Mouse (Mus musculus): ENCODE measurements around the gene Ndufa4l2. TPM values are rescaled to one million over a fixed set of nuclear protein-coding genes. Genes with fewer than 3 reads are reported as not detected.

The Ndufa4l2 gene
- total RNA-seq, 4 experiments from 2014 or later, result 17.2 to 26.5 (median 21.6) TPM

Other genes with a start within 250 kb of the Ndufa4l2 start
- 100 to 1,000 TPM; 143 to 151 (median 146) TPM for gene Dctn2, start 248.6 kb upstream of the Ndufa4l2 start, total RNA-seq (2022)
- gene Mbd6, start 225.9 kb upstream of the Ndufa4l2 start, total RNA-seq (2022), result 10 to 100 TPM; 17.6 to 25.5 (median 19.5) TPM
- 10 to 100 TPM; 42.1 to 48.8 (median 45.4) TPM for gene Mars, start 203.2 kb upstream of the Ndufa4l2 start, total RNA-seq (2022)
- 1 to 10 TPM; 1.5 to 3.2 (median 3.0) TPM for gene Arhgap9, start 193.0 kb upstream of the Ndufa4l2 start, total RNA-seq (2022)
- 1 to 10 TPM; 1.1 to 1.7 (median 1.3) TPM for gene Gli1, start 173.0 kb upstream of the Ndufa4l2 start, total RNA-seq (2022)
- not detected for gene Inhbe, start 160.6 kb upstream of the Ndufa4l2 start, total RNA-seq (2022)
- gene Inhbc, start 144.5 kb upstream of the Ndufa4l2 start, total RNA-seq (2022), result not detected
- gene R3hdm2, start 134.6 kb upstream of the Ndufa4l2 start, total RNA-seq (2022), result 100 to 1,000 TPM; 150 to 177 (median 168) TPM
- 1 to 10 TPM in 1 of 4 experiments, under 1 TPM in 2, not detected in 1; 0.66 to 1.5 (median 0.76) TPM for gene Stac3, start 13.3 kb upstream of the Ndufa4l2 start, total RNA-seq (2022)
- 10 to 100 TPM; 41.6 to 48.4 (median 44.5) TPM for gene Shmt2, start 7.5 kb downstream of the Ndufa4l2 start, total RNA-seq (2022)
- under 1 TPM; 0.22 to 0.66 (median 0.50) TPM for gene Nxph4, start 19.6 kb downstream of the Ndufa4l2 start, total RNA-seq (2022)
- gene Lrp1, start 106.2 kb downstream of the Ndufa4l2 start, total RNA-seq (2022), result 10 to 100 TPM; 64.0 to 88.9 (median 74.0) TPM
- 10 to 100 TPM; 38.4 to 43.7 (median 43.2) TPM for gene Stat6, start 128.0 kb downstream of the Ndufa4l2 start, total RNA-seq (2022)
- 1 to 10 TPM; 3.0 to 5.1 (median 3.6) TPM for gene Nemp1, start 151.9 kb downstream of the Ndufa4l2 start, total RNA-seq (2022)
- 10 to 100 TPM in 1 of 4 experiments, 1 to 10 TPM in 3; 5.0 to 10.3 (median 6.6) TPM for gene Nab2, start 153.6 kb downstream of the Ndufa4l2 start, total RNA-seq (2022)
- gene Myo1a, start 190.2 kb downstream of the Ndufa4l2 start, total RNA-seq (2022), result under 1 TPM in 1 of 4 experiments, not detected in 3; 0.08 TPM
- not detected for gene Tac2, start 209.5 kb downstream of the Ndufa4l2 start, total RNA-seq (2022)
- gene Zbtb39, start 224.6 kb downstream of the Ndufa4l2 start, total RNA-seq (2022), result 1 to 10 TPM; 6.4 to 7.9 (median 7.5) TPM
- gene Gpr182, start 236.8 kb downstream of the Ndufa4l2 start, total RNA-seq (2022), result 1 to 10 TPM; 3.8 to 4.8 (median 4.2) TPM
- gene Rdh1, start 244.8 kb downstream of the Ndufa4l2 start, total RNA-seq (2022), result under 1 TPM in 1 of 4 experiments, not detected in 3; 0.06 TPM
- under 1 TPM in 1 of 4 experiments, not detected in 3; 0.22 TPM for gene Rdh16f1, start 244.8 kb downstream of the Ndufa4l2 start, total RNA-seq (2022)

Data from heart, adult 8-10 months (tissue).